In genomic region chr4:129346481-129347154, GRCm38 (mm10) we compare ENCODE assay signal across 11 mouse cellular contexts. TPM values are rescaled to one million over a fixed set of nuclear protein-coding genes. Genes with fewer than 3 reads are reported as not detected.
A peak's percentile ranks its signal among the peaks of the same experiment; 100 is the strongest.
DNase-seq lines count a peak whose midpoint lies in the region; ATAC-seq and TF ChIP-seq lines count a peak whose summit lies in the region.
"Had no signal": no experiment of that assay in that cellular context is flagged by ENCODE, and none has a peak within 500 bp of the region (broad histone marks: within the 10 kb centered on the region; RNA-seq: fewer than 3 reads in every experiment).

No protein-coding gene starts in this region.

- no peaks in the 10 kb centered on the region for H3K9me3 ChIP-seq in lung, embryonic 14.5 days (ENCODE audit: low read depth, low read length)
- no peaks in the 10 kb centered on the region for H3K9me3 ChIP-seq in hindbrain, embryonic 16.5 days (ENCODE audit: control insufficient read depth, low read length)
- H3K9me3 ChIP-seq: midbrain, embryonic 12.5 days had no signal

- DNase-seq in cerebellum, adult 2 months, result peak; percentile 22 to 35
- DNase-seq in cerebellum, adult 11 months, result no peak
- DNase-seq in lung, embryonic 14.5 days, result peak; percentile 27
- DNase-seq in lung, adult 18-20 months, result no peak
- peak; percentile 10 to 65 for DNase-seq in layer of hippocampus, postnatal 14 days (ENCODE audit: low spot score in 2 of 2)
- peak; percentile 19 for DNase-seq in right cerebral cortex, postnatal 4 days
- DNase-seq in spleen, postnatal 14 days (ENCODE audit: low spot score in 2 of 2), result no peak
- DNase-seq: liver had no signal

- 53% methylated on average over 15 of the region's 15 CpGs for WGBS in cerebellum, adult 2 months
- 70% methylated on average over 15 of the region's 15 CpGs for WGBS in lung, embryonic 14.5 days
- WGBS in hindbrain, embryonic 16.5 days, result 84% methylated on average over 15 of the region's 15 CpGs

- no peak overlapping the region for H3K9ac ChIP-seq in lung, embryonic 14.5 days
- H3K9ac ChIP-seq in hindbrain, embryonic 16.5 days (ENCODE audit: low read depth, low read length), result no peak overlapping the region
- H3K9ac ChIP-seq: midbrain, embryonic 12.5 days had no signal

- H3K4me2 ChIP-seq in lung, embryonic 14.5 days, result no peak overlapping the region
- no peak overlapping the region for H3K4me2 ChIP-seq in hindbrain, embryonic 16.5 days (ENCODE audit: low read length)
- H3K4me2 ChIP-seq: midbrain, embryonic 12.5 days had no signal

- no peak for ATAC-seq in lung, embryonic 14.5 days (ENCODE audit: insufficient read depth)
- ATAC-seq in hindbrain, embryonic 16.5 days, result no peak

- no peak for TF ChIP-seq CTCF in cerebellum, adult 2 months (IDR thresholded peaks at IDR 0.05; ENCODE audit: borderline replicate concordance, insufficient read depth, low read depth, low read length)
- TF ChIP-seq CTCF in lung, embryonic 14.5 days (IDR thresholded peaks at IDR 0.05; ENCODE audit: low read depth), result no peak

- peaks cover 8% of the 10 kb centered on the region; the same call in 1 of the 2 replicates for H3K4me1 ChIP-seq in cerebellum, adult 2 months (ENCODE audit: control insufficient read depth, insufficient read depth, low read length)
- H3K4me1 ChIP-seq in lung, embryonic 14.5 days (ENCODE audit: insufficient read depth), result no peaks in the 10 kb centered on the region
- H3K4me1 ChIP-seq in hindbrain, embryonic 16.5 days (ENCODE audit: control insufficient read depth, insufficient read depth, low read depth, low read length), result no peaks in the 10 kb centered on the region
- H3K4me1 ChIP-seq: midbrain, embryonic 12.5 days had no signal

- peaks cover 35% of the 10 kb centered on the region for H3K36me3 ChIP-seq in lung, embryonic 14.5 days (ENCODE audit: insufficient read depth)
- H3K36me3 ChIP-seq in hindbrain, embryonic 16.5 days (ENCODE audit: control insufficient read depth, insufficient read depth, low read length), result peaks cover 12% of the 10 kb centered on the region; the same call in 1 of the 2 replicates

- H3K27me3 ChIP-seq in cerebellum, adult 2 months (ENCODE audit: control insufficient read depth, insufficient read depth, low read length), result no peaks in the 10 kb centered on the region
- H3K27me3 ChIP-seq in lung, embryonic 14.5 days (ENCODE audit: insufficient read depth, low read length), result no peaks in the 10 kb centered on the region
- H3K27me3 ChIP-seq in hindbrain, embryonic 16.5 days (replicated peaks; ENCODE audit: control insufficient read depth, insufficient read depth, low read length), result no peaks in the 10 kb centered on the region
- H3K27me3 ChIP-seq: midbrain, embryonic 12.5 days had no signal

- no peak overlapping the region for H3K4me3 ChIP-seq in cerebellum, adult 2 months (replicated peaks; ENCODE audit: insufficient read depth, low read depth, low read length)
- no peak overlapping the region for H3K4me3 ChIP-seq in lung, embryonic 14.5 days (ENCODE audit: low read depth, low read length)
- H3K4me3 ChIP-seq in hindbrain, embryonic 16.5 days (ENCODE audit: low read length), result no peak overlapping the region
- H3K4me3 ChIP-seq: erythroblast, embryonic 14.5 days; midbrain, embryonic 12.5 days had no signal

- H3K27ac ChIP-seq in cerebellum, adult 2 months (ENCODE audit: insufficient read depth, low read length), result no peak overlapping the region
- no peak overlapping the region for H3K27ac ChIP-seq in lung, embryonic 14.5 days (ENCODE audit: low read depth)
- no peak overlapping the region for H3K27ac ChIP-seq in hindbrain, embryonic 16.5 days (ENCODE audit: low read depth, low read length)
- H3K27ac ChIP-seq: midbrain, embryonic 12.5 days had no signal

- TF ChIP-seq POLR2A in cerebellum, adult 2 months (IDR thresholded peaks at IDR 0.05; ENCODE audit: borderline replicate concordance, insufficient read depth, low read length), result no peak

RNA-seq across cellular contexts. Expression of gene Zbtb8os, which starts 11.1 kb away (rescaled TPM):
- 31.2 and 35.3 TPM in 2 replicates for polyA plus RNA-seq in cerebellum, adult 2 months (2012; rRNA removed)
- 49.2 and 51.6 TPM in 2 replicates for polyA plus RNA-seq in lung, embryonic 14.5 days (2014; fragmentation: Nextera tagmentation; extraction: Ambion mirVana)
- total RNA-seq in layer of hippocampus, postnatal 14 days (2021), result 10 to 100 TPM; 23.7 to 26.3 TPM
- 15.1 and 21.3 TPM in 2 replicates for polyA plus RNA-seq in hindbrain, embryonic 16.5 days (2015; fragmentation: Nextera tagmentation; extraction: Ambion mirVana)

RNA-seq across cellular contexts. Expression of gene Rbbp4, which starts 11.4 kb away (rescaled TPM):
- polyA plus RNA-seq in cerebellum, adult 2 months (2012; rRNA removed), result 70.9 and 73.7 TPM in 2 replicates
- polyA plus RNA-seq in lung, embryonic 14.5 days (2014; fragmentation: Nextera tagmentation; extraction: Ambion mirVana), result 387 and 402 TPM in 2 replicates
- total RNA-seq in layer of hippocampus, postnatal 14 days (2021), result 100 to 1,000 TPM; 130 to 131 TPM
- polyA plus RNA-seq in hindbrain, embryonic 16.5 days (2015; fragmentation: Nextera tagmentation; extraction: Ambion mirVana), result 238 and 242 TPM in 2 replicates

RNA-seq across cellular contexts. Expression of gene Zbtb8a, which starts 31.3 kb away (rescaled TPM):
- polyA plus RNA-seq in cerebellum, adult 2 months (2012; rRNA removed), result 10.6 and 12.9 TPM in 2 replicates
- polyA plus RNA-seq in lung, embryonic 14.5 days (2014; fragmentation: Nextera tagmentation; extraction: Ambion mirVana), result 14.7 and 16.2 TPM in 2 replicates
- 1 to 10 TPM; 6.1 to 6.3 TPM for total RNA-seq in layer of hippocampus, postnatal 14 days (2021)
- 21.7 and 22.0 TPM in 2 replicates for polyA plus RNA-seq in hindbrain, embryonic 16.5 days (2015; fragmentation: Nextera tagmentation; extraction: Ambion mirVana)

RNA-seq across cellular contexts. Expression of gene Sync, which starts 59.2 kb away (rescaled TPM):
- polyA plus RNA-seq in cerebellum, adult 2 months (2012; rRNA removed), result 1.00 and 1.4 TPM in 2 replicates
- polyA plus RNA-seq in lung, embryonic 14.5 days (2014; fragmentation: Nextera tagmentation; extraction: Ambion mirVana), result 0.33 and 0.54 TPM in 2 replicates
- total RNA-seq in layer of hippocampus, postnatal 14 days (2021), result 1 to 10 TPM; 1.2 TPM
- 1.7 and 1.9 TPM in 2 replicates for polyA plus RNA-seq in hindbrain, embryonic 16.5 days (2015; fragmentation: Nextera tagmentation; extraction: Ambion mirVana)
- polyA plus RNA-seq: erythroblast, embryonic 14.5 days had no signal

Comparison
In these comparisons a context has a peak if more than half of its experiments do, and no peak if none do; other contexts are left out.
1. DNase-seq: peak in cerebellum, adult 2 months (2 of 2), lung, embryonic 14.5 days (single experiment), layer of hippocampus, postnatal 14 days (2 of 2) and right cerebral cortex, postnatal 4 days (single experiment); none in cerebellum, adult 11 months (single experiment), lung, adult 18-20 months (0 of 2) and spleen, postnatal 14 days (0 of 2).